Mouse (Mus musculus) forebrain, embryonic 12.5 days (tissue): ENCODE measurements around the gene Zfhx3. TPM values are rescaled to one million over a fixed set of nuclear protein-coding genes. Genes with fewer than 3 reads are reported as not detected.

Experiments used
- ATAC-seq: fragments of 200-750 bp; cut with Nextera tagmentation; 2 replicates; pipeline ENCODE4 v1.8.0; 2017; ENCODE audit warnings: moderate TSS enrichment; ENCODE audit not compliant: low FRiP score
- H3K27ac ChIP-seq: fragments of 300-500 bp; sonication (generic); 2 replicates; pipeline ENCODE4 v1.5.1; 2016; ENCODE audit warnings: mild to moderate bottlenecking
- H3K27me3 ChIP-seq: fragments of 300-500 bp; sonication (generic); 2 replicates; pipeline ENCODE4 v1.6.1; 2016; ENCODE audit warnings: mild to moderate bottlenecking
- H3K36me3 ChIP-seq: fragments of 300-500 bp; sonication (generic); replicated peaks from 2 replicates; pipeline ENCODE4 v1.6.1; 2016; ENCODE audit warnings: mild to moderate bottlenecking
- H3K4me1 ChIP-seq: fragments of 300-500 bp; sonication (generic); 2 replicates; pipeline ENCODE4 v1.6.1; 2016
- H3K4me2 ChIP-seq: fragments of 300-500 bp; sonication (generic); 2 replicates; pipeline ENCODE4 v1.6.1; 2016; ENCODE audit warnings: mild to moderate bottlenecking, moderate library complexity
- H3K4me3 ChIP-seq: fragments of 300-500 bp; sonication (generic); replicated peaks from 2 replicates; pipeline ENCODE4 v1.5.1; 2016; ENCODE audit warnings: mild to moderate bottlenecking
- H3K9ac ChIP-seq: fragments of 300-500 bp; sonication (generic); 2 replicates; pipeline ENCODE4 v1.6.1; 2016; ENCODE audit warnings: mild to moderate bottlenecking
- H3K9me3 ChIP-seq: fragments of 300-500 bp; sonication (generic); 2 replicates; pipeline ENCODE4 v1.6.1; 2016
- WGBS: fragments of 180-500 bp; shearing (Covaris S2); methylation state at CpG from one replicate; pipeline ENCODE4 v1.1.7; 2016; 5-methylcytosine and 5-hydroxymethylcytosine counted together
- polyA plus RNA-seq: library from polyadenylated mRNA; unstranded; fragments of >200 nt; fragmentation: Nextera tagmentation; extraction: Ambion mirVana; gene quantifications from 2 replicates; pipeline ENCODE4 v1.2.1, GENCODE M21; 2016

The Zfhx3 gene
- polyA plus RNA-seq, 1 experiment from 2014 or later = 30.5 TPM

DNA sequence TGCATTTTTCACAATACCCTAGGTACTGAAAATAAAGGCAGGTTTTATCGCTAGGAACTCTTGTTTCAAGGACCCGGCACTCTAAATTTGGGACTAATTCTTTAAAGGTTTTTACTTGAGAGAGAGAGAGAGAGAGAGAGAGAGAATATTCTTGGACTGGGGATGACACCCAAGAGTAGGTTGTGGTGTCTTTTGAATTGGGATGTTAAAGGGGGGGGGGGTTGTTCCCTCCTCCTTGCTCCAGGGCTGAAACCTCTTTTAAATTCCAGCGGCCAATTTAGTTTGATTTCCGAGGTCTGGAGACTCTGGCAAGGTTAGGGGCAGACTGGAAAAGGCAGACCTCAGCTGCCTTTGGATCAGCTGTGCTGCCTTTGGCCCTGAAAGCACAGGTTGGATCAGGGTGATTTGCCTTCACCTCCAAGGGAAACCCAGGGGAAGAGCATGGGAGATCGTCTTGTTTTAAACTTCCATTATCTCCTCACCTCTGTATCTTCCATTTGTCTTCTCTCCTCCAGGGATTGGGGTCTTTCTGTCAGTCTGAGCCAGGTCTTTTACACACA, 755.7 kb downstream of the Zfhx3 start:
- Histone ChIP-seq H3K4me3 (peak overlapping the region; percentile 11; the same call in 1 of the 2 replicates), H3K27me3 (peaks cover 76% of the 10 kb centered on the region), H3K27ac (no peak overlapping the region), H3K9me3 (no peaks in the 10 kb centered on the region), H3K36me3 (no peaks in the 10 kb centered on the region), H3K9ac (no peak overlapping the region), H3K4me2 (peak overlapping the region; percentile 35; the same call in 1 of the 2 replicates), H3K4me1 (peaks cover 65% of the 10 kb centered on the region)
- no peak for ATAC-seq
- under 1% methylated on average over 5 of the region's 5 CpGs for WGBS

DNA sequence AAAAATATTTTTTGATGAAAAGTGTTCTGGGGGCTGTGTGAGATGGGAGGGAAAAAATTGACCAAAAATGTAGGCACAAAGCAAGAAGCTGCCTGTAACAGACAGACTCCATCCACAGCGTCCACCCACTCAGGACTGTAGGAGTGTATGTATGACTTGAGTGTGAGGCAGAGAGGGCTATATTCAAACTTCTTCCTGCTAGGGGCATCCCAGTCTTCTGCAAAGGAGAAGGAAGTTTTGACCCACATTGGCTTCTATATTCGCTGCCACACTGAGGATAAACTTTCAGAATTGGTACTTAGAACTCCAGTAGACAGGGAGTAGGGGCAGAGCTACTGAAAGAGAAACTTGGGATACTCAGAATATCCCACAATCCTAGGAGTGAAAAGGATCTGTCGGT, 756.6 kb downstream of the Zfhx3 start:
- 0 out of 2 replicates have a peak overlapping the region, but pooled peaks have one; percentile 36 for H3K9ac ChIP-seq
- H3K4me1 ChIP-seq = peaks cover 65% of the 10 kb centered on the region
- H3K4me2 ChIP-seq = peak overlapping the region; percentile 46
- H3K27me3 ChIP-seq = peaks cover 68% of the 10 kb centered on the region
- no peak overlapping the region for H3K4me3 ChIP-seq
- ATAC-seq = no peak
- H3K9me3 ChIP-seq = no peaks in the 10 kb centered on the region
- 0 out of 2 replicates have a peak overlapping the region, but pooled peaks have one; percentile 68 for H3K27ac ChIP-seq
- no peaks in the 10 kb centered on the region for H3K36me3 ChIP-seq
- WGBS = 4% methylated on average over 3 of the region's 3 CpGs

DNA sequence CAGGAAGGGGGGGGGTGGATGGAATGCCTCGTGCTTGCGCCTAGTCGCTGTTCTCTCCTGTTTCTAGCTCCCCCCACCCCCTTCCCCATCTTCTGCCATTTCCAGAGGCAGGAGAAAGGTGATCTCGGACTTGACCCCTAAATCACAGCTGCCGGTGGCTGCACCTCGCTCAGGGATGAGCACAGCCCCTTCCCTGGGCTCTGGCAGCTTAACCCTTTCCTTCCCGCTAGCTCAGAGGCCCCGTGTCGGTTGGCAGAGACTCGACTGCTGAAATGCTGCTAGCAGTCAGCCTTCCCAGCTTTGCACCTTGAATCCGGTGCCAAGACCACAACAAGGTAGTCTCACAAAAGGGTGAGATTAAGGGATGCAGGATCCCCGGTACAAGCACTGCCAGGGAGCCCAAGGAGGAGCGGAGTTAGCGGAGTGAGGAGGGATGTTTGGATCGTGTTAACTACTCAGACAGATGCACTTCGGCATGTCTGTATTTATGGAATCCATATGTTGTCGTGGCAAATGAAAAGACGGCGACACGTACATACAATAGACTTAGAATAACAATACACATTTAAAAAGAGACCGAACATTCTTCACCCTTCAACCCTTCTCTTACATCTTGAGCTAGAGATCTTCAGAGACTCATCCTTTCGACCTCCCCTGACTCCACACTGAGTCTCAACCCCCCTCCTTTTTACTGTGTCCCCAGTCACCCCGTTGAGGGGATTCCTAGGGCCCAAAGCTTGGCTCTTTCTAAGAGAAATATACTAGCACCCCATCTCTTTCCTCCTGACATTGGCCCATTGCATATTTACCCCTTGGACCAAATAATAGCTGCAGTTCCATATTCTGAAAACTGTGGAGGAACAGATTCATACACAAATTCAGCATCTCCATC, 757.3 kb downstream of the Zfhx3 start:
- peaks cover 65% of the 10 kb centered on the region for H3K4me1 ChIP-seq
- H3K27me3 ChIP-seq = peaks cover 61% of the 10 kb centered on the region
- peak overlapping the region; percentile 36; the same call in 1 of the 2 replicates for H3K9ac ChIP-seq
- H3K4me3 ChIP-seq = peak overlapping the region; percentile 24
- ATAC-seq = no peak
- H3K36me3 ChIP-seq = no peaks in the 10 kb centered on the region
- 2% methylated on average over 23 of the region's 23 CpGs for WGBS
- peak overlapping the region; percentile 68; the same call in 1 of the 2 replicates for H3K27ac ChIP-seq
- H3K4me2 ChIP-seq = peak overlapping the region; percentile 46
- no peaks in the 10 kb centered on the region for H3K9me3 ChIP-seq

DNA sequence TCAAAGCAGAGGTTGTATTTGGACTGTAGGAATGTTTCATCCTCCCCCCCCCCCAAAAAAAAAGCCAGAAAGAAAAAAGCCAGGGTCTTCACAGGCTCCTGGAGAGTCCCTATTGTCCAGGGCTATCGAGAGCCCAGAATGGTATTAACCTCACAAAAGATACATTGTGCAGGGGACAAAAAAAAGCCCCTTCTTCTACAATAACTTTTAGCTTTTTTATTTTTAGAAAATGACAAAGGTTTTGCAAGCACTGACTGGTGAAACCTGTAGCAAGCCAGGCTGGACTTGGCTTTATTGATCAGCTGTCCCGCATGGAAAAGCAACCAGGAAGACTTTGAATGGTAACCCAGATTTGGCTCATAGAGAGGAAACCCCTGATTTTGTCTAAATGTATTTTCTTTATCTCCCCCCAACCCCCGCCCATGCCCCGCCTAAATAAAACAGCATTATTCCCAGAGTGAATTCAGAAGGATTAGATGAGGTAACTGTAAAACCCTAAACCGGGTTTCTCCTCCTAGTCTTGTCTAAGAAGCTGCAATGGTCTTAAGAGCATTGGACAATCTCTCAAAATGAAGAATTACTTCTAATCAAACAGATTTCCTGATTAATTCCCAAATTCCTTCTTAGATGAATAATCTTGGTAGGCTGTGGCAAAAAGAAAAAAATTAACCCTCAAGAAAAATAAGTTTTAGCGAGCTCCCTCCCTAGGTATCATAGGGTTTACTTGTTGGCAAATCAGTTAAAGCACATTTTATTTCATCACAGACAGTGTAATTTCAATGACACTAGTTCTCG, 759.1 kb downstream of the Zfhx3 start:
- no peak overlapping the region for H3K4me3 ChIP-seq
- H3K36me3 ChIP-seq = no peaks in the 10 kb centered on the region
- H3K9me3 ChIP-seq = no peaks in the 10 kb centered on the region
- no peak overlapping the region for H3K27ac ChIP-seq
- H3K4me1 ChIP-seq = peaks cover 60% of the 10 kb centered on the region
- H3K4me2 ChIP-seq = peak overlapping the region; percentile 75
- peak overlapping the region; percentile 36; the same call in 1 of the 2 replicates for H3K9ac ChIP-seq
- WGBS = 4% methylated on average over 7 of the region's 7 CpGs
- H3K27me3 ChIP-seq = peaks cover 42% of the 10 kb centered on the region
- no peak for ATAC-seq

DNA sequence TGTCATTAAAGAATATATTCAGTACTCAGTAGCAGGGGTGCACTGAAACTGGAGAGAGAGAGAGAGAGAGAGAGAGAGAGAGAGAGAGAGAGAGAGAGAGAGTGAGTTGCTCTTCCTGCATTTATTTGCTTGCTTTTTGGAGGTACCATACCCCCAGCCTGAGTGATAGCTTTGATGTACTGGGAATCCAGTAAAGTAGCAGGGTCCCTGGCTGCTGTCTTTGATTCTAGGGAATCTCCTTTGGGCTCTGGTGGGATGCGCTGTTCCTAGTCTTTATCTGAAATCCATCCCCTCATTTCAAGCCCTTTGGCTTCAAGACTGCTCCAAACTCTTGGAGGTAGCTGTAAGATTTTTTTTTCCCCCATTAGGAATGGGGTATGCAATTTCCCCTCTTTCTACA, 759.8 kb downstream of the Zfhx3 start:
- Histone ChIP-seq H3K4me1 (peaks cover 63% of the 10 kb centered on the region), H3K36me3 (no peaks in the 10 kb centered on the region), H3K27me3 (peaks cover 41% of the 10 kb centered on the region), H3K4me2 (peak overlapping the region; percentile 75), H3K27ac (no peak overlapping the region), H3K9me3 (no peaks in the 10 kb centered on the region), H3K9ac (peak overlapping the region; percentile 99; the same call in 1 of the 2 replicates), H3K4me3 (no peak overlapping the region; the same call in 1 of the 2 replicates)
- WGBS = 0% methylated on average over 1 of the region's 1 CpGs
- no peak for ATAC-seq

DNA sequence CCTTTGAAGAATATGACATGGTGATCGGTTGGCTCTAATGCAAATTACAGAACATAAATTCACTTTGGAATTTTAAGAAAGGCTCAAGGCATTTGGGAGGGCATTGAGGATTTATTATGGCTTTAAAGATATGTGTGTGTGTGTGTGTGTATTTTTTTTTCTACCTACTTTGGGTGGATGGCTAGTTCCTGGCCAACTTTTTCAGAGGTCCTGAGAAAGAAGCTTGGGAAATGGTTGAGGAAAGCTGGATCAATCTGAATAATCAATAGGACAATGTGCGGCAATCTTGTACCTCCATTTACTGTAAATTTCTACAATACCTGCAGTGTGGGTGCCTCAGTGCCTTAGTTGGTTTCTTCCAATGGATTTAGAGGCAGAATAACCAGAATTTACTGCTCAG, 763.3 kb downstream of the Zfhx3 start:
- peak overlapping the region; percentile 99 for H3K27ac ChIP-seq
- H3K9ac ChIP-seq = peak overlapping the region; percentile 99
- 41% methylated on average over 2 of the region's 2 CpGs for WGBS
- no peaks in the 10 kb centered on the region for H3K36me3 ChIP-seq
- H3K4me2 ChIP-seq = peak overlapping the region; percentile 75
- no peaks in the 10 kb centered on the region for H3K9me3 ChIP-seq
- H3K4me3 ChIP-seq = peak overlapping the region; percentile 97
- peaks cover 68% of the 10 kb centered on the region for H3K4me1 ChIP-seq
- no peak for ATAC-seq
- H3K27me3 ChIP-seq = peaks cover 11% of the 10 kb centered on the region; the same call in 1 of the 2 replicates

DNA sequence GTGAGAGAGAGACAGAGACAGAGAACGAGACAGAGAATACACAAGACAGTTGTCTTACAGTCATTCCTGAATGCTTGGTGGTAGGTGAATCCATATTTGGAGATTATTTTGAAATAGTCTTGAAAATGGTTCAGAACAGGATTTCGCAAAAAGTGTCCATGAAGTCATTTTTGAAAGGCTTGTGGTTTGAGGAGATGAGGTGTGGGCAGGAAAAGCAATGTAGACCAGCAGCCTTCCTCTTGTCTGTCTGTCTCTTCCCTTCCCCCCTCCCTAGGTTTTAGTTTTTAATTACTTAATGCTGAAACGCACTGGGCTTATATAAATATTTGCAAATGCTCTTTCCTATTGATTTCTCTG, 764.0 kb downstream of the Zfhx3 start:
- Histone ChIP-seq H3K9ac (peak overlapping the region; percentile 99), H3K36me3 (no peaks in the 10 kb centered on the region), H3K27ac (peak overlapping the region; percentile 99), H3K4me3 (peak overlapping the region; percentile 97), H3K4me1 (peaks cover 70% of the 10 kb centered on the region), H3K27me3 (peaks cover 11% of the 10 kb centered on the region; the same call in 1 of the 2 replicates), H3K4me2 (peak overlapping the region; percentile 75), H3K9me3 (no peaks in the 10 kb centered on the region)
- WGBS = 48% methylated on average over 3 of the region's 3 CpGs
- no peak for ATAC-seq

DNA sequence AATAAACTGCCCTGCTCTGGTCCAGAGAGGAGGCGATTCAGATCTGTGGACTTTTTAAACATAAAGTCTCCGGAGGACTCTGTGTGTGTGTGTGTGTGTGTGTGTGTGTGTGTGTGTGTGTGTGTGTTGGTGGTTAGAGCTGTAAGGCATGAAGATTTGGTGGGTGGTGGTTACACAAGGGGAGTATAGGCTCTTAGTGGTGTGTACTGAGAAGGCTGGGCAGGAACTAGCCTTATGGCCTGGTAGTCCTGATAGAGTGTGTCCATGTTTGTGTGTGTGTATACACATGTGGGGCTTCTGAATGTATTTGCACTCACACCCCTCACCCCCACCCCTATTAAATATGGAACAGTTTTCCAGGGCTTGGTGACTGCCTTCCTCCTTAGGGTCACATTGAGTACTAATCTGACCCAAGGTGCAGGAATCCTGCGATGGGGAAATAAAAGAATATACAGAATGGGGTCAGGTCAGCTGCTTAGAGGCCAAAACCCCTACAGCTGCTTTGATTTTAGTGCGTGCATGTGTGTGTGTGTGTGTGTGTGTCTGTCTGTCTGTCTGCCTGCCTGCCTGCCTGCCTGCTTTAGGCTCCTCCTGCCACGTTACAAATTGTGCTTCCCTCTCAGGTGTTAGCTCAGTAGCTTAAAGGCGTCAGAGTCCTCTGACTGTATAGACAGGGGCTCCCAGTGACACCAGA, 764.6 kb downstream of the Zfhx3 start:
- H3K4me1 ChIP-seq = peaks cover 70% of the 10 kb centered on the region
- peak overlapping the region; percentile 75 for H3K4me2 ChIP-seq
- no peaks in the 10 kb centered on the region for H3K9me3 ChIP-seq
- peaks cover 12% of the 10 kb centered on the region; the same call in 1 of the 2 replicates for H3K27me3 ChIP-seq
- no peak for ATAC-seq
- H3K36me3 ChIP-seq = no peaks in the 10 kb centered on the region
- peak overlapping the region; percentile 97 for H3K4me3 ChIP-seq
- WGBS = 29% methylated on average over 6 of the region's 6 CpGs
- peak overlapping the region; percentile 75 for H3K27ac ChIP-seq
- H3K9ac ChIP-seq = peak overlapping the region; percentile 99

DNA sequence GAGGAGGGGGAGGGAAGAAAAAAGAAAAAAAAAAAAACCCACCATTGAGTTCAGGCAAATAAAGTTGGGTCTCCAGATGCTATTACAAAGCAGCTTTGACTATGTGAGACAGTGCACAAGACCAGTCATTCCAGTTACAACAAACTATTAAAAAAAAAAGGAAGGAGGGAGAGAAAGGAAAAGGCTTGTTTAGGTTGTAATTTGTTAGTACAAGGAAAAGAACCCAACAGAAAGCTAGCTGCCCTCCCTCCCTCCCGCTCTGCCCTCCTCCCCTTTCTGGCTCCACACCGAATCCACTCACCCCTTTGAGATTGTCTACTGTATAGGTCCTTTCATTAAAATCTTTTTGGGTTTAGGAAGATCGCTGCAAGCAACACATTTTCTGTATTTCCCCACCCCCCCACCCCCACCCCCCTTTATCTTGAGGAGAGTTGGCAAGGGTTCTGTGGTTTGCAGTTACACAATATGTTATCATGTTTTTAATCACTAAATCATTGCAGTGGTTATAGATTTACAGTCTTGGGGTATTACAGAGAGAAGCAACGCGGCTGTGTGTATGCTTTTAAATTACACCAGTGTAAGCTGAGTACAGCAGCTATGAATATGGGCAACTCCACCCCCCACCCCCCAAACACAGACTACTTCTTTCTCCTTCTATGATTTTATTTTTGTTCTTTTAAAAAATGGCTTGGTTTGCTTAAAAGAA, 765.3 kb downstream of the Zfhx3 start:
- peak overlapping the region; percentile 47 for H3K9ac ChIP-seq
- H3K4me3 ChIP-seq = peak overlapping the region; percentile 7; the same call in 1 of the 2 replicates
- H3K4me2 ChIP-seq = peak overlapping the region; percentile 75
- peak overlapping the region; percentile 75 for H3K27ac ChIP-seq
- no peaks in the 10 kb centered on the region for H3K9me3 ChIP-seq
- whole genome bisulfite sequencing = 12% methylated on average over 5 of the region's 5 CpGs
- no peaks in the 10 kb centered on the region for H3K36me3 ChIP-seq
- H3K27me3 ChIP-seq = peaks cover 15% of the 10 kb centered on the region; the same call in 1 of the 2 replicates
- ATAC-seq = no peak
- H3K4me1 ChIP-seq = peaks cover 72% of the 10 kb centered on the region

DNA sequence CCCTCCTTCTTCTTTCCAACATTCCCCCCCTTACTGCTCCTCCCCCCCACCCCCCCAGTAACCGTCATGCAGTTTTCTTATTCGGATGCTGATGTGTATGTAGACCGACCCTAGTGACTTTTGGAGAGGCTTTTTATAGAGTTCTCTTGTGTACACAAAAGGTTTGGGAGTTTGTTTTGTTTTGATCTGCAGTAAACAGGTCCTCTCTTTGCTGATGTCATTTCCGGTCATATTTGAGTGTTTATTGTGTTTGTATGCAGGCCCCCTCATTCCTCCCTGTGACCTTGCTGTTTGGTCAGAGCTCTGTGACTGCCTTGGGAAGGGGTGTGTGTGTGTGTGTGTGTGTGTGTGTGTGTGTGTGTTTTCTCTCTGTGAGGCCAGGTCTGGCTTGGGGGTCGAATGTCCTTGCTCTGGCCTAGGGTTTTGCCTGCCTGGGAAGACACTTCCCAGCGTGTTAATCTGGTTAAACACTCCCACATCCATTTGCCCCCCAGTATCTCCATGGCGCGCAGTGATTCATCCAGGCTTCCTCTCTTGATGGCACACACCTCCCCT, 766.5 kb downstream of the Zfhx3 start:
- peaks cover 25% of the 10 kb centered on the region for H3K27me3 ChIP-seq
- peak overlapping the region; percentile 57 for H3K27ac ChIP-seq
- peak overlapping the region; percentile 33; the same call in 1 of the 2 replicates for H3K9ac ChIP-seq
- H3K9me3 ChIP-seq = no peaks in the 10 kb centered on the region
- no peaks in the 10 kb centered on the region for H3K36me3 ChIP-seq
- peaks cover 83% of the 10 kb centered on the region for H3K4me1 ChIP-seq
- peak overlapping the region; percentile 75 for H3K4me2 ChIP-seq
- no peak for ATAC-seq
- 17% methylated on average over 8 of the region's 8 CpGs for WGBS
- H3K4me3 ChIP-seq = no peak overlapping the region

DNA sequence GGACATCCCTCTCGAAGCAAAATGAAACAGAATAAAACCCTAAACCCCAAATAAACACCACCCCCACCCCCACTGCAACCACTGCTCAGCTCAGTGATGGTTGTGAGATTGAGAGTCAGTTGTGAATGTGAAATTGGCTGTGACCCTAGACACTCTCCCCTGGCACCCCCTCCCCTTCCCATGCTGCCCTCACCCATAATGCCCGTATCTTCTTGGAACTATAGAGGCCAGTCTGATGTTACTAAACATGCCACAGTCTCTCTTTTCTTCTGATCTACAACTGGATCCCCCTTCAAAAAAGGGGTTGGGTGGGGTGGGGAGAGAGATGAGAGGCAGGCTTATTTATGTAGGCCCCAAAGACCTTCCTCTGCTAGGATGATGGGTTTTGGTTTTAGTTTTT, 767.0 kb downstream of the Zfhx3 start:
- H3K4me3 ChIP-seq = no peak overlapping the region
- no peak for ATAC-seq
- no peaks in the 10 kb centered on the region for H3K36me3 ChIP-seq
- H3K27me3 ChIP-seq = peaks cover 25% of the 10 kb centered on the region
- H3K9me3 ChIP-seq = no peaks in the 10 kb centered on the region
- peak overlapping the region; percentile 75 for H3K4me2 ChIP-seq
- peak overlapping the region; percentile 57 for H3K27ac ChIP-seq
- peak overlapping the region; percentile 33; the same call in 1 of the 2 replicates for H3K9ac ChIP-seq
- 25% methylated on average over 2 of the region's 2 CpGs for WGBS
- H3K4me1 ChIP-seq = peaks cover 88% of the 10 kb centered on the region
